Mouse (Mus musculus) stomach, embryonic 16.5 days (tissue): ENCODE measurements around the gene Egfl7. TPM values are rescaled to one million over a fixed set of nuclear protein-coding genes. Genes with fewer than 3 reads are reported as not detected.
A peak's percentile ranks its signal among the peaks of the same experiment; 100 is the strongest.

ENCODE experiments used
- ATAC-seq: fragments of 200-750 bp; cut with Nextera tagmentation; 2 replicates; pipeline ENCODE4 v1.8.0; 2017; ENCODE audit warnings: moderate number of reproducible peaks, moderate TSS enrichment; ENCODE audit not compliant: insufficient read depth, low FRiP score
- H3K27ac ChIP-seq: fragments of 300-500 bp; sonication (generic); 2 replicates; pipeline ENCODE4 v1.5.1; 2014; ENCODE audit warnings: low read length
- H3K27me3 ChIP-seq: fragments of 300-500 bp; sonication (generic); 2 replicates; pipeline ENCODE4 v1.6.1; 2014; ENCODE audit warnings: low read length, control low read depth, mixed read lengths; ENCODE audit not compliant: control insufficient read depth, insufficient read depth
- H3K36me3 ChIP-seq: fragments of 300-500 bp; sonication (generic); 2 replicates; pipeline ENCODE4 v1.6.1; 2014; ENCODE audit warnings: low read length; ENCODE audit not compliant: control insufficient read depth, insufficient read depth
- H3K4me1 ChIP-seq: fragments of 300-500 bp; sonication (generic); 2 replicates; pipeline ENCODE4 v1.6.1; 2014; ENCODE audit warnings: low read length, control low read depth, mixed read lengths; ENCODE audit not compliant: control insufficient read depth, insufficient read depth
- H3K4me2 ChIP-seq: fragments of 300-500 bp; sonication (generic); 2 replicates; pipeline ENCODE4 v1.6.1; 2014; ENCODE audit warnings: low read depth, low read length, mixed read lengths
- H3K4me3 ChIP-seq: fragments of 300-500 bp; sonication (generic); replicated peaks from 2 replicates; pipeline ENCODE4 v1.5.1; 2014; ENCODE audit warnings: mild to moderate bottlenecking, low read length
- H3K9ac ChIP-seq: fragments of 300-500 bp; sonication (generic); 2 replicates; pipeline ENCODE4 v1.6.1; 2014; ENCODE audit warnings: low read length
- H3K9me3 ChIP-seq: fragments of 300-500 bp; sonication (generic); replicated peaks from 2 replicates; pipeline ENCODE4 v1.6.1; 2016; ENCODE audit warnings: low read length, control low read depth; ENCODE audit not compliant: control insufficient read depth
- WGBS: fragments of 180-500 bp; shearing (Covaris S2); extraction: QIAGEN DNeasy Blood & Tissue Kit; methylation state at CpG from one replicate; pipeline ENCODE4 v1.1.7; 2014; 5-methylcytosine and 5-hydroxymethylcytosine counted together
- polyA plus RNA-seq: library from polyadenylated mRNA; unstranded; fragments of >200 nt; fragmentation: Nextera tagmentation; extraction: Ambion mirVana; gene quantifications from 2 replicates; pipeline ENCODE4 v1.2.1, GENCODE M21; 2015

The Egfl7 gene
- polyA plus RNA-seq, 1 experiment from 2014 or later, result 116 TPM

GRCm38 (mm10) chr2:26593211-26594021 is 13.6 kb downstream of the Egfl7 start:
- Histone ChIP-seq H3K9me3 (no peaks in the 10 kb centered on the region), H3K4me1 (peaks cover 7% of the 10 kb centered on the region), H3K4me2 (no peak overlapping the region), H3K36me3 (peaks cover 8% of the 10 kb centered on the region; the same call in 1 of the 2 replicates), H3K4me3 (no peak overlapping the region), H3K27ac (no peak overlapping the region), H3K9ac (no peak overlapping the region), H3K27me3 (no peaks in the 10 kb centered on the region)
- WGBS, result 67% methylated on average over 9 of the region's 9 CpGs
- ATAC-seq, result no peak

GRCm38 (mm10) chr2:26594022-26594346 is 14.2 kb downstream of the Egfl7 start:
- Histone ChIP-seq H3K4me2 (no peak overlapping the region), H3K36me3 (peaks cover 8% of the 10 kb centered on the region; the same call in 1 of the 2 replicates), H3K9me3 (no peaks in the 10 kb centered on the region), H3K27ac (no peak overlapping the region), H3K4me1 (peaks cover 7% of the 10 kb centered on the region), H3K9ac (no peak overlapping the region), H3K4me3 (no peak overlapping the region), H3K27me3 (no peaks in the 10 kb centered on the region)
- peak; percentile 41; the same call in 1 of the 2 replicates for ATAC-seq
- 58% methylated on average over 9 of the region's 9 CpGs for WGBS

- Histone ChIP-seq H3K27ac (peak overlapping the region; percentile 77; the same call in 1 of the 2 replicates), H3K9ac (no peak overlapping the region), H3K4me1 (peaks cover 7% of the 10 kb centered on the region), H3K27me3 (no peaks in the 10 kb centered on the region), H3K4me2 (no peak overlapping the region), H3K36me3 (peaks cover 8% of the 10 kb centered on the region; the same call in 1 of the 2 replicates), H3K4me3 (no peak overlapping the region), H3K9me3 (no peaks in the 10 kb centered on the region)
- ATAC-seq, result no peak
- 81% methylated on average over 7 of the region's 7 CpGs for WGBS
Measured at GRCm38 (mm10) chr2:26594461-26594933, 14.7 kb downstream of the Egfl7 start.

- 56% methylated on average over 6 of the region's 6 CpGs for WGBS
- Histone ChIP-seq H3K4me1 (peaks cover 7% of the 10 kb centered on the region), H3K27me3 (no peaks in the 10 kb centered on the region), H3K9ac (no peak overlapping the region), H3K9me3 (no peaks in the 10 kb centered on the region), H3K4me3 (no peak overlapping the region), H3K27ac (peak overlapping the region; percentile 77), H3K36me3 (peaks cover 8% of the 10 kb centered on the region; the same call in 1 of the 2 replicates), H3K4me2 (no peak overlapping the region)
- ATAC-seq, result peak; percentile 80
Measured at GRCm38 (mm10) chr2:26594934-26595724, 15.3 kb downstream of the Egfl7 start.

- no peak for ATAC-seq
- Histone ChIP-seq H3K9me3 (no peaks in the 10 kb centered on the region), H3K9ac (no peak overlapping the region), H3K27me3 (no peaks in the 10 kb centered on the region), H3K36me3 (peaks cover 8% of the 10 kb centered on the region; the same call in 1 of the 2 replicates), H3K27ac (peak overlapping the region; percentile 77), H3K4me3 (no peak overlapping the region), H3K4me2 (no peak overlapping the region), H3K4me1 (peaks cover 7% of the 10 kb centered on the region)
- 79% methylated on average over 11 of the region's 11 CpGs for WGBS
Measured at GRCm38 (mm10) chr2:26595725-26596435, 16.1 kb downstream of the Egfl7 start.

DNA sequence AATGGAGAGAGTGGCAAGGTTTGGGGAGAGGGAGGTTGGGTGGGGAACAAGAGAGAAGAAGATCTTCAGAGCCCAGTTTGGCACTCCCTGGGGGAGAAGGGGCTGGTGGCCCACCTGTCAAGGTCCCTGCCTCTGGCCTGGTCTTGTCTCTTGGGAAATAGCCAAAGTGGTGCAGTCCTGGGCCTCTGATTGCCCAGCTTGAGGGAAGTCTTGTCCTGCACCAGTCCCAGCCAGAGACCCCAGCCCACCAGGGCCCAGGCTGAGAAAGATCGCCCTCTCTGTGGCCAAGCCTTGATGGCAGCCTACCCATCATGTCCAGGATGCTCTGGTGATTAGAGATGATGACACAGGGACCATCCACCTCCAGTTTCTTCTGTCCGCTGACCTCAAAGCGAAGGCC is 17.1 kb downstream of the Egfl7 start:
- WGBS, result 93% methylated on average over 3 of the region's 3 CpGs
- Histone ChIP-seq H3K36me3 (peaks cover 8% of the 10 kb centered on the region; the same call in 1 of the 2 replicates), H3K27me3 (no peaks in the 10 kb centered on the region), H3K9me3 (no peaks in the 10 kb centered on the region), H3K4me3 (no peak overlapping the region), H3K4me1 (peaks cover 7% of the 10 kb centered on the region), H3K4me2 (no peak overlapping the region), H3K27ac (no peak overlapping the region), H3K9ac (no peak overlapping the region)
- ATAC-seq, result no peak

GRCm38 (mm10) chr2:26597810-26598209 is 18.0 kb downstream of the Egfl7 start:
- 84% methylated on average over 2 of the region's 2 CpGs for WGBS
- ATAC-seq, result no peak

DNA sequence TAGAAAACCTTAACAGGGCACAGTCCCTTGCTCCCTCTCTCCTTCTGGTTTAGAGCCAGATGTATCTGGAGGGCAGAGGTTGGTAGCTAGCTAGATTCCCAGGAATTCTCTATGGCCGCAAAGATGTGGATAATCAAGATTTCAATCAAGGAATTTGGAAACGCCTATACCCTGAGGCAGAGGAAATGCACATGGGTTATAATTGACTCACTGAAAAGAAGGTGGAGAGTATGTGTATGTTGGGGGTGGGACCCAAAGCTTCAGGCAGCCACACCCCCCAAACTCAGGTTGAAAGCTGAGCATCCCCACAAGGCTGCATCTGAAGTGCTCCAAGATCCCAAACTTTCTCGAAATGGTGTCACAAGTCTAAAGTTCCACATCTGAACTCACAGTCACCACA is 18.6 kb downstream of the Egfl7 start:
- WGBS, result 63% methylated on average over 3 of the region's 3 CpGs
- no peak overlapping the region for H3K4me3 ChIP-seq
- no peaks in the 10 kb centered on the region for H3K9me3 ChIP-seq
- peaks cover 14% of the 10 kb centered on the region for H3K4me1 ChIP-seq
- no peak overlapping the region for H3K9ac ChIP-seq
- H3K4me2 ChIP-seq, result no peak overlapping the region
- ATAC-seq, result no peak
- no peak overlapping the region for H3K27ac ChIP-seq
- peaks cover 4% of the 10 kb centered on the region; the same call in 1 of the 2 replicates for H3K36me3 ChIP-seq
- no peaks in the 10 kb centered on the region for H3K27me3 ChIP-seq

More at GRCm38 (mm10) chr2:26597810-26598209, 18.0 kb downstream of the Egfl7 start:
- Histone ChIP-seq H3K27ac (no peak overlapping the region), H3K9me3 (no peaks in the 10 kb centered on the region), H3K27me3 (no peaks in the 10 kb centered on the region), H3K36me3 (peaks cover 4% of the 10 kb centered on the region; the same call in 1 of the 2 replicates), H3K4me1 (peaks cover 7% of the 10 kb centered on the region), H3K4me3 (no peak overlapping the region), H3K9ac (no peak overlapping the region), H3K4me2 (no peak overlapping the region)
